11 mouse cellular contexts compared by ENCODE assay signal in the genomic region with DNA sequence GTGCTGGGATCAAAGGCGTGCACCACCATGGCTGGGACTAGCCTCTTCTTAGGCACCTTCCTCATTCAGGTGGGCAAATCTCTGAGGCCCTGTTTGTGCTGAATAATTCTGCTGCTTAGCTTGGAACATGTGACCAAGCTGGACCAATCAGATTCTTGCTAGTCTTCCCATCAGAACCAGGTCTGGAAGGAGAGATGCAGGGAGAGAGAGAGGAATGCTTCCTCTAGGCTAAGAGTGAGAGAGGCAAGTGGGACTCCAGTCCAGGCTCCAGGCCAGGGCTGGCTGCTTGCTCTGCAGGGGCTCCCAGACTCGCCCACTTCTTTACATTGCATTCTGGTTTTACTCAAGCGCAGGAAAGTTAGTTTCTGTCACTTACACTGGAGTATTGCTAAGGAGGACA. TPM values are rescaled to one million over a fixed set of nuclear protein-coding genes. Genes with fewer than 3 reads are reported as not detected.
DNase-seq lines count a peak whose midpoint lies in the region; ATAC-seq and TF ChIP-seq lines count a peak whose summit lies in the region.
"Had no signal": no experiment of that assay in that cellular context is flagged by ENCODE, and none has a peak within 500 bp of the region (broad histone marks: within the 10 kb centered on the region; RNA-seq: fewer than 3 reads in every experiment).

No protein-coding gene starts in this region.

- peaks cover 5% of the 10 kb centered on the region; the same call in 1 of the 2 replicates for H3K4me1 ChIP-seq in forebrain, embryonic 14.5 days (ENCODE audit: control insufficient read depth, insufficient read depth, low read length)
- peaks cover 6% of the 10 kb centered on the region for H3K4me1 ChIP-seq in forebrain, embryonic 16.5 days (replicated peaks; ENCODE audit: control insufficient read depth, insufficient read depth, low read length)
- peaks cover 8% of the 10 kb centered on the region; the same call in 1 of the 2 replicates for H3K4me1 ChIP-seq in stomach, embryonic 14.5 days (ENCODE audit: control insufficient read depth, insufficient read depth, low read length)
- H3K4me1 ChIP-seq in stomach, postnatal 0 days (replicated peaks; ENCODE audit: control insufficient read depth, insufficient read depth): peaks cover 8% of the 10 kb centered on the region

- peak; percentile 52 for DNase-seq in forebrain, embryonic 14.5 days (ENCODE audit: low spot score)
- DNase-seq in stomach, postnatal 0 days (ENCODE audit: low spot score): no peak
- peak; percentile 65 for DNase-seq in forelimb bud, embryonic 11.5 days (ENCODE audit: low read depth, low spot score)
- no peak for DNase-seq in frontal cortex, postnatal 10 days (ENCODE audit: low spot score in 2 of 2)
- DNase-seq in gastrocnemius, adult 2 months: no peak
- DNase-seq in adipocyte (ENCODE audit: low spot score): no peak
- DNase-seq: kidney, adult 9 months had no signal

- H3K4me3 ChIP-seq in forebrain, embryonic 14.5 days (ENCODE audit: low read depth, low read length): no peak overlapping the region
- no peak overlapping the region for H3K4me3 ChIP-seq in forebrain, embryonic 16.5 days (replicated peaks; ENCODE audit: low read length)
- no peak overlapping the region for H3K4me3 ChIP-seq in stomach, embryonic 14.5 days (ENCODE audit: low read depth, low read length)
- H3K4me3 ChIP-seq in stomach, postnatal 0 days (ENCODE audit: low read depth, low read length): no peak overlapping the region
- no peak overlapping the region for H3K4me3 ChIP-seq in gastrocnemius, adult 2 months
- H3K4me3 ChIP-seq: heart, embryonic 15.5 days; lung, embryonic 15.5 days had no signal

- H3K9me3 ChIP-seq in forebrain, embryonic 14.5 days (replicated peaks; ENCODE audit: control insufficient read depth, low read length): no peaks in the 10 kb centered on the region
- no peaks in the 10 kb centered on the region for H3K9me3 ChIP-seq in forebrain, embryonic 16.5 days (ENCODE audit: control insufficient read depth, low read length)
- no peaks in the 10 kb centered on the region for H3K9me3 ChIP-seq in stomach, embryonic 14.5 days (ENCODE audit: control insufficient read depth, low read depth, low read length)
- no peaks in the 10 kb centered on the region for H3K9me3 ChIP-seq in stomach, postnatal 0 days (ENCODE audit: control insufficient read depth, low read length)
- H3K9me3 ChIP-seq: heart, embryonic 15.5 days; lung, embryonic 15.5 days had no signal

- no peak overlapping the region for H3K4me2 ChIP-seq in forebrain, embryonic 14.5 days (ENCODE audit: low read length)
- no peak overlapping the region for H3K4me2 ChIP-seq in forebrain, embryonic 16.5 days (ENCODE audit: low read length)
- H3K4me2 ChIP-seq in stomach, embryonic 14.5 days (replicated peaks; ENCODE audit: low read depth, low read length): no peak overlapping the region
- no peak overlapping the region for H3K4me2 ChIP-seq in stomach, postnatal 0 days (replicated peaks; ENCODE audit: low read depth)
- H3K4me2 ChIP-seq: heart, embryonic 15.5 days; lung, embryonic 15.5 days had no signal

- H3K27me3 ChIP-seq in forebrain, embryonic 14.5 days (replicated peaks; ENCODE audit: control insufficient read depth, insufficient read depth, low read length): no peaks in the 10 kb centered on the region
- H3K27me3 ChIP-seq in forebrain, embryonic 16.5 days (replicated peaks; ENCODE audit: control insufficient read depth, insufficient read depth, low read length): no peaks in the 10 kb centered on the region
- no peaks in the 10 kb centered on the region for H3K27me3 ChIP-seq in stomach, embryonic 14.5 days (ENCODE audit: control insufficient read depth, insufficient read depth, low read length)
- H3K27me3 ChIP-seq in stomach, postnatal 0 days (ENCODE audit: control insufficient read depth, insufficient read depth, low read length): no peaks in the 10 kb centered on the region
- H3K27me3 ChIP-seq: heart, embryonic 15.5 days; lung, embryonic 15.5 days had no signal

- no peak for ATAC-seq in forebrain, embryonic 14.5 days
- ATAC-seq in forebrain, embryonic 16.5 days: no peak
- ATAC-seq in stomach, embryonic 14.5 days (ENCODE audit: insufficient number of reproducible peaks, insufficient read depth, low FRiP score, low read depth): 0 out of 2 replicates have a peak, but pooled peaks have one; percentile 33
- no peak for ATAC-seq in stomach, postnatal 0 days (ENCODE audit: low FRiP score, low TSS enrichment)

- TF ChIP-seq CTCF in stomach, postnatal 0 days (IDR thresholded peaks at IDR 0.05; ENCODE audit: low read depth): no peak
- TF ChIP-seq CTCF in gastrocnemius, adult 2 months (IDR thresholded peaks at IDR 0.05): no peak

- WGBS in forebrain, embryonic 14.5 days: 48% methylated on average over 3 of the region's 3 CpGs
- WGBS in forebrain, embryonic 16.5 days: 50% methylated on average over 3 of the region's 3 CpGs
- WGBS in stomach, embryonic 14.5 days: 51% methylated on average over 3 of the region's 3 CpGs
- WGBS in stomach, postnatal 0 days: 60% methylated on average over 3 of the region's 3 CpGs

- no peak overlapping the region for H3K9ac ChIP-seq in forebrain, embryonic 14.5 days (ENCODE audit: low read length)
- H3K9ac ChIP-seq in forebrain, embryonic 16.5 days (replicated peaks; ENCODE audit: low read depth, low read length): no peak overlapping the region
- no peak overlapping the region for H3K9ac ChIP-seq in stomach, embryonic 14.5 days (replicated peaks; ENCODE audit: low read depth, low read length)
- H3K9ac ChIP-seq in stomach, postnatal 0 days (ENCODE audit: low read length): no peak overlapping the region
- H3K9ac ChIP-seq: heart, embryonic 15.5 days; lung, embryonic 15.5 days had no signal

- no peak for TF ChIP-seq EP300 in stomach, postnatal 0 days (optimal IDR thresholded peaks at IDR 0.05)

- intact Hi-C loops in gastrocnemius, adult 2 months (cut with DNase I): no loop called here

- no peak overlapping the region for H3K27ac ChIP-seq in forebrain, embryonic 14.5 days (ENCODE audit: low read depth, low read length)
- H3K27ac ChIP-seq in forebrain, embryonic 16.5 days (ENCODE audit: low read length): no peak overlapping the region
- no peak overlapping the region for H3K27ac ChIP-seq in stomach, embryonic 14.5 days (ENCODE audit: low read length)
- H3K27ac ChIP-seq in stomach, postnatal 0 days (replicated peaks): no peak overlapping the region
- H3K27ac ChIP-seq in gastrocnemius, adult 2 months: no peak overlapping the region
- H3K27ac ChIP-seq: heart, embryonic 15.5 days; lung, embryonic 15.5 days had no signal

- H3K36me3 ChIP-seq in forebrain, embryonic 14.5 days (ENCODE audit: control insufficient read depth, insufficient read depth, low read length): no peaks in the 10 kb centered on the region
- H3K36me3 ChIP-seq in forebrain, embryonic 16.5 days (ENCODE audit: control insufficient read depth, insufficient read depth): no peaks in the 10 kb centered on the region
- no peaks in the 10 kb centered on the region for H3K36me3 ChIP-seq in stomach, embryonic 14.5 days (ENCODE audit: control insufficient read depth, insufficient read depth, low read length)
- H3K36me3 ChIP-seq in stomach, postnatal 0 days (ENCODE audit: control insufficient read depth, insufficient read depth, low read length): no peaks in the 10 kb centered on the region
- H3K36me3 ChIP-seq: heart, embryonic 15.5 days; lung, embryonic 15.5 days had no signal

RNA-seq across cellular contexts. Expression of gene Smad3, which starts 47.1 kb away (rescaled TPM):
- 5.1 and 5.4 TPM in 2 replicates for polyA plus RNA-seq in forebrain, embryonic 14.5 days (2014; fragmentation: Nextera tagmentation; extraction: Ambion mirVana)
- 7.4 and 7.8 TPM in 2 replicates for polyA plus RNA-seq in forebrain, embryonic 16.5 days (2015; fragmentation: Nextera tagmentation; extraction: Ambion mirVana)
- polyA plus RNA-seq in stomach, embryonic 14.5 days (2014; fragmentation: Nextera tagmentation; extraction: Ambion mirVana): 16.5 and 17.3 TPM in 2 replicates
- 5.3 and 6.4 TPM in 2 replicates for polyA plus RNA-seq in stomach, postnatal 0 days (2015; fragmentation: Nextera tagmentation; extraction: Ambion mirVana)
- 10 to 100 TPM; 61.7 to 75.3 TPM for total RNA-seq in gastrocnemius, adult 2 months (2021)

Comparison
In these comparisons a context has a peak if more than half of its experiments do, and no peak if none do; other contexts are left out.
1. DNase-seq: peak in forebrain, embryonic 14.5 days (single experiment) and forelimb bud, embryonic 11.5 days (single experiment); none in stomach, postnatal 0 days (single experiment), frontal cortex, postnatal 10 days (0 of 2), gastrocnemius, adult 2 months (single experiment) and adipocyte (single experiment).